47 mouse cellular contexts compared by ENCODE assay signal in the genomic region with DNA sequence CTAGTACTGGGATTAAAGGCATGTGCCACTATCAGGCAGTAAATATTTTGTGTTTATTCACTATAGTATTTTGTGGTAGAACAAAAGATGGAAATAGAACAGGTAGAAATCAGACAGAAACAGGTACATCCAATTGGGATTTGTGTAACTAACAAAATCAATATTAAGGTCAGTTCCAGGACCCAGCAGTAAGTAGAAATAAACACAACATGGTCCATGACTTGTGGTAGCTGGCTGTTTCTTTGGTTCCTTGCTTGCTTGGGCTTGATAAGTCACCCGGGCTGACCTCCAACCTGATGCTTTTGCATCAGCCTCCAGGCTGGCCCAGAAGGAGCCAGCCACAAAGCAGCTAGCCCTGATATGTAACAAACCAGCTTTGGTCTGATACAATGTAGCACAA. TPM values are rescaled to one million over a fixed set of nuclear protein-coding genes. Genes with fewer than 3 reads are reported as not detected.
"Had no signal": no experiment of that assay in that cellular context is flagged by ENCODE, and none has a peak within 500 bp of the region (broad histone marks: within the 10 kb centered on the region; RNA-seq: fewer than 3 reads in every experiment).

No protein-coding gene starts in this region.

- H3K36me3 ChIP-seq: heart, embryonic 10.5 days; heart, embryonic 12.5 days; heart, embryonic 13.5 days; heart, embryonic 15.5 days; hindbrain, embryonic 10.5 days; hindbrain, embryonic 12.5 days; hindbrain, embryonic 13.5 days; hindbrain, embryonic 15.5 days; intestine, embryonic 15.5 days; kidney, embryonic 15.5 days had no signal

- H3K27me3 ChIP-seq: heart, embryonic 15.5 days; hindbrain, embryonic 12.5 days; hindbrain, embryonic 13.5 days; hindbrain, embryonic 15.5 days; intestine, embryonic 15.5 days; kidney, embryonic 15.5 days had no signal

- H3K4me1 ChIP-seq: heart, embryonic 10.5 days; heart, embryonic 12.5 days; heart, embryonic 13.5 days; hindbrain, embryonic 10.5 days; hindbrain, embryonic 12.5 days; hindbrain, embryonic 13.5 days; hindbrain, embryonic 15.5 days; intestine, embryonic 15.5 days; kidney, embryonic 15.5 days had no signal

- H3K9ac ChIP-seq: heart, embryonic 12.5 days; heart, embryonic 13.5 days; heart, embryonic 15.5 days; hindbrain, embryonic 12.5 days; hindbrain, embryonic 13.5 days; hindbrain, embryonic 14.5 days; hindbrain, embryonic 15.5 days; intestine, embryonic 15.5 days; kidney, embryonic 15.5 days had no signal

- DNase-seq: heart, postnatal 10 days; heart, postnatal 14 days; heart, postnatal 36 days; heart, postnatal 4 days; kidney, adult 11 months; kidney, adult 18-20 months; kidney, adult 2 months; kidney, adult 8-10 months; kidney, adult 9 months; kidney, postnatal 10 days; kidney, postnatal 14 days; kidney, postnatal 25 days; kidney, postnatal 36 days; kidney, postnatal 4 days; layer of hippocampus, adult 9-11 months; layer of hippocampus, postnatal 36 days had no signal

- H3K4me3 ChIP-seq: heart, embryonic 10.5 days; heart, embryonic 12.5 days; heart, embryonic 13.5 days; heart, embryonic 15.5 days; hindbrain, embryonic 10.5 days; hindbrain, embryonic 12.5 days; hindbrain, embryonic 13.5 days; hindbrain, embryonic 15.5 days; intestine, embryonic 15.5 days; kidney, embryonic 15.5 days; layer of hippocampus, adult 2 months had no signal

- H3K27ac ChIP-seq: heart, embryonic 10.5 days; heart, embryonic 13.5 days; heart, embryonic 15.5 days; hindbrain, embryonic 10.5 days; hindbrain, embryonic 12.5 days; hindbrain, embryonic 13.5 days; hindbrain, embryonic 14.5 days; hindbrain, embryonic 15.5 days; hindbrain, postnatal 0 days; intestine, embryonic 15.5 days; kidney, embryonic 15.5 days; kidney, postnatal 0 days; layer of hippocampus, adult 2 months had no signal

RNA-seq across cellular contexts. Expression of a gene that starts 5.8 kb away (rescaled TPM):
- total RNA-seq: heart, adult 8-10 months; heart, postnatal 10 days; heart, postnatal 14 days; heart, postnatal 25 days; heart, postnatal 36 days; heart, postnatal 4 days; hematopoietic stem cell, adult 5-6 weeks; hindbrain, postnatal 0 days; layer of hippocampus, adult 18-20 months; layer of hippocampus, adult 2 months; layer of hippocampus, adult 8-10 months; layer of hippocampus, postnatal 10 days; layer of hippocampus, postnatal 14 days; layer of hippocampus, postnatal 25 days; layer of hippocampus, postnatal 36 days had no signal
- polyA plus RNA-seq: heart, embryonic 10.5 days; heart, embryonic 11.5 days; heart, embryonic 12.5 days; heart, embryonic 13.5 days; heart, embryonic 14.5 days; heart, postnatal 0 days; hindbrain, embryonic 10.5 days; hindbrain, embryonic 11.5 days; hindbrain, embryonic 13.5 days; hindbrain, embryonic 14.5 days; hindbrain, embryonic 15.5 days; hindbrain, embryonic 16.5 days; hindbrain, postnatal 0 days; inflammation-experienced regulatory T-cells, adult 6 months; intestine, postnatal 0 days; kidney, adult 2 months; kidney, embryonic 14.5 days; kidney, embryonic 16.5 days had no signal

RNA-seq across cellular contexts. Expression of a gene that starts 7.6 kb away (rescaled TPM):
- total RNA-seq: heart, adult 8-10 months; heart, postnatal 10 days; heart, postnatal 25 days; heart, postnatal 36 days; heart, postnatal 4 days; hindbrain, postnatal 0 days; layer of hippocampus, adult 2 months; layer of hippocampus, postnatal 14 days; layer of hippocampus, postnatal 25 days; layer of hippocampus, postnatal 36 days had no signal
- polyA plus RNA-seq: heart, embryonic 10.5 days; heart, embryonic 11.5 days; heart, embryonic 12.5 days; heart, embryonic 13.5 days; heart, postnatal 0 days; hindbrain, embryonic 10.5 days; hindbrain, embryonic 11.5 days; hindbrain, embryonic 12.5 days; hindbrain, embryonic 14.5 days; hindbrain, embryonic 15.5 days; hindbrain, embryonic 16.5 days; hindbrain, postnatal 0 days; inflammation-experienced regulatory T-cells, adult 6 months had no signal

RNA-seq across cellular contexts. Expression of a gene that starts 12.1 kb away (rescaled TPM):
- total RNA-seq: hematopoietic stem cell, adult 5-6 weeks; layer of hippocampus, adult 18-20 months; layer of hippocampus, adult 2 months; layer of hippocampus, postnatal 10 days; layer of hippocampus, postnatal 25 days; layer of hippocampus, postnatal 36 days had no signal
- polyA plus RNA-seq: hindbrain, embryonic 10.5 days; hindbrain, embryonic 13.5 days; hindbrain, embryonic 14.5 days; hindbrain, embryonic 16.5 days; inflammation-experienced regulatory T-cells, adult 6 months; intestine, embryonic 15.5 days had no signal

RNA-seq across cellular contexts. Expression of a gene that starts 17.8 kb away (rescaled TPM):
- total RNA-seq: hematopoietic stem cell, adult 5-6 weeks had no signal

RNA-seq across cellular contexts. Expression of a gene that starts 30.3 kb away (rescaled TPM):
- total RNA-seq: hematopoietic stem cell, adult 5-6 weeks had no signal
- polyA plus RNA-seq: inflammation-experienced regulatory T-cells, adult 6 months had no signal
